Mouse (Mus musculus): ENCODE measurements around the gene Mrpl50. TPM values are rescaled to one million over a fixed set of nuclear protein-coding genes. Genes with fewer than 3 reads are reported as not detected.
"Not testable (repeated sequence)": the region's sequence is repeated elsewhere in the genome, so short reads cannot be mapped to it uniquely, and the experiment has no call there.

The Mrpl50 gene
- polyA plus RNA-seq, 1 experiment from 2014 or later, result 84.8 TPM

- no peak for ATAC-seq (ENCODE audit: insufficient number of reproducible peaks, insufficient read depth, low FRiP score, low TSS enrichment, low read depth)
- no peaks in the 10 kb centered on the region for H3K9me3 ChIP-seq
- H3K4me1 ChIP-seq, result no peaks in the 10 kb centered on the region
- no peak overlapping the region for H3K27ac ChIP-seq
- no peaks in the 10 kb centered on the region for H3K27me3 ChIP-seq
- no peak overlapping the region for H3K4me2 ChIP-seq
- 72% methylated on average over 6 of the region's 6 CpGs for WGBS
- no peak overlapping the region for H3K4me3 ChIP-seq
- no peak overlapping the region for H3K9ac ChIP-seq
- no peaks in the 10 kb centered on the region for H3K36me3 ChIP-seq
Observed at GRCm38 (mm10) chr4:49539665-49540064, 18.8 kb upstream of the Mrpl50 start.

- ATAC-seq (ENCODE audit: insufficient number of reproducible peaks, insufficient read depth, low FRiP score, low TSS enrichment, low read depth), result no peak
- peaks cover 12% of the 10 kb centered on the region for H3K36me3 ChIP-seq
- whole genome bisulfite sequencing, result 92% methylated on average over 4 of the region's 4 CpGs
- no peaks in the 10 kb centered on the region for H3K9me3 ChIP-seq
- H3K4me3 ChIP-seq, result no peak overlapping the region
- no peaks in the 10 kb centered on the region for H3K27me3 ChIP-seq
- no peak overlapping the region for H3K4me2 ChIP-seq
- H3K9ac ChIP-seq, result no peak overlapping the region
- H3K4me1 ChIP-seq, result no peaks in the 10 kb centered on the region
- H3K27ac ChIP-seq, result no peak overlapping the region
Observed at GRCm38 (mm10) chr4:49536671-49537070, 15.8 kb upstream of the Mrpl50 start.

- 86% methylated on average over 4 of the region's 4 CpGs for WGBS
- H3K9me3 ChIP-seq, result peaks cover 2% of the 10 kb centered on the region
- peaks cover 17% of the 10 kb centered on the region for H3K36me3 ChIP-seq
- H3K4me1 ChIP-seq, result no peaks in the 10 kb centered on the region
- H3K9ac ChIP-seq, result no peak overlapping the region
- no peak overlapping the region for H3K27ac ChIP-seq
- no peak overlapping the region for H3K4me3 ChIP-seq
- no peak for ATAC-seq (ENCODE audit: insufficient number of reproducible peaks, insufficient read depth, low FRiP score, low TSS enrichment, low read depth)
- no peaks in the 10 kb centered on the region for H3K27me3 ChIP-seq
- H3K4me2 ChIP-seq, result no peak overlapping the region
Observed at GRCm38 (mm10) chr4:49535675-49536294, 14.9 kb upstream of the Mrpl50 start.

GRCm38 (mm10) chr4:49535036-49535435 is 14.1 kb upstream of the Mrpl50 start:
- no peak overlapping the region for H3K27ac ChIP-seq
- H3K27me3 ChIP-seq, result no peaks in the 10 kb centered on the region
- peaks cover 24% of the 10 kb centered on the region for H3K36me3 ChIP-seq
- no peak for ATAC-seq (ENCODE audit: insufficient number of reproducible peaks, insufficient read depth, low FRiP score, low TSS enrichment, low read depth)
- no peak overlapping the region for H3K9ac ChIP-seq
- WGBS, result 84% methylated on average over 3 of the region's 3 CpGs
- no peak overlapping the region for H3K4me3 ChIP-seq
- H3K9me3 ChIP-seq, result peaks cover 8% of the 10 kb centered on the region
- no peaks in the 10 kb centered on the region for H3K4me1 ChIP-seq
- no peak overlapping the region for H3K4me2 ChIP-seq

GRCm38 (mm10) chr4:49522576-49522975 is 1.7 kb upstream of the Mrpl50 start:
- Histone ChIP-seq H3K4me3 (no peak overlapping the region), H3K27me3 (no peaks in the 10 kb centered on the region), H3K27ac (no peak overlapping the region), H3K4me2 (peak overlapping the region; percentile 59; the same call in 1 of the 2 replicates), H3K9me3 (no peaks in the 10 kb centered on the region), H3K4me1 (peaks cover 15% of the 10 kb centered on the region), H3K9ac (no peak overlapping the region), H3K36me3 (peaks cover 47% of the 10 kb centered on the region)
- no peak for ATAC-seq (ENCODE audit: insufficient number of reproducible peaks, insufficient read depth, low FRiP score, low TSS enrichment, low read depth)
- WGBS, result 86% methylated on average over 9 of the region's 9 CpGs

GRCm38 (mm10) chr4:49521346-49521745 is 453 bp upstream of the Mrpl50 start:
- H3K9ac ChIP-seq, result peak overlapping the region; percentile 82
- WGBS, result under 1% methylated on average over 17 of the region's 17 CpGs
- H3K27me3 ChIP-seq, result no peaks in the 10 kb centered on the region
- peak; percentile 22; the same call in 1 of the 2 replicates for ATAC-seq (ENCODE audit: insufficient number of reproducible peaks, insufficient read depth, low FRiP score, low TSS enrichment, low read depth)
- H3K4me3 ChIP-seq, result peak overlapping the region; percentile 73
- no peaks in the 10 kb centered on the region for H3K9me3 ChIP-seq
- H3K36me3 ChIP-seq, result peaks cover 46% of the 10 kb centered on the region
- peaks cover 15% of the 10 kb centered on the region for H3K4me1 ChIP-seq
- H3K4me2 ChIP-seq, result peak overlapping the region; percentile 59
- H3K27ac ChIP-seq, result no peak overlapping the region

- H3K4me2 ChIP-seq, result peak overlapping the region; percentile 65
- H3K4me3 ChIP-seq, result 0 out of 2 replicates have a peak overlapping the region, but pooled peaks have one; percentile 11
- WGBS, result 71% methylated on average over 5 of the region's 5 CpGs
- no peaks in the 10 kb centered on the region for H3K27me3 ChIP-seq
- no peak overlapping the region for H3K9ac ChIP-seq
- H3K9me3 ChIP-seq, result no peaks in the 10 kb centered on the region
- peaks cover 35% of the 10 kb centered on the region for H3K36me3 ChIP-seq
- peaks cover 15% of the 10 kb centered on the region for H3K4me1 ChIP-seq
- no peak overlapping the region for H3K27ac ChIP-seq
- ATAC-seq (ENCODE audit: insufficient number of reproducible peaks, insufficient read depth, low FRiP score, low TSS enrichment, low read depth), result no peak
Observed at GRCm38 (mm10) chr4:49519476-49519875, 1.4 kb downstream of the Mrpl50 start.

GRCm38 (mm10) chr4:49514441-49514840 is 6.5 kb downstream of the Mrpl50 start:
- Histone ChIP-seq H3K9ac (no peak overlapping the region), H3K4me1 (peaks cover 2% of the 10 kb centered on the region; the same call in 1 of the 2 replicates), H3K27ac (no peak overlapping the region), H3K36me3 (peaks cover 40% of the 10 kb centered on the region), H3K4me3 (no peak overlapping the region), H3K9me3 (no peaks in the 10 kb centered on the region), H3K27me3 (no peaks in the 10 kb centered on the region), H3K4me2 (no peak overlapping the region)
- WGBS, result 93% methylated on average over 6 of the region's 6 CpGs
- no peak for ATAC-seq (ENCODE audit: insufficient number of reproducible peaks, insufficient read depth, low FRiP score, low TSS enrichment, low read depth)

- WGBS, result 31% methylated on average over 4 of the region's 4 CpGs
- H3K27me3 ChIP-seq, result no peaks in the 10 kb centered on the region
Observed at GRCm38 (mm10) chr4:49512636-49513035, 8.3 kb downstream of the Mrpl50 start.

GRCm38 (mm10) chr4:49510236-49510835 is 10.6 kb downstream of the Mrpl50 start:
- not testable (repeated sequence) for H3K27ac ChIP-seq; H3K9me3 ChIP-seq; H3K4me3 ChIP-seq; H3K27me3 ChIP-seq; H3K9ac ChIP-seq; H3K4me2 ChIP-seq; H3K4me1 ChIP-seq; ATAC-seq (ENCODE audit: insufficient number of reproducible peaks, insufficient read depth, low FRiP score, low TSS enrichment, low read depth)
- H3K36me3 ChIP-seq, result peaks cover 26% of the 10 kb centered on the region
- 96% methylated on average over 1 of the region's 1 CpGs for WGBS

More at GRCm38 (mm10) chr4:49512636-49513035, 8.3 kb downstream of the Mrpl50 start:
- Histone ChIP-seq H3K4me1 (no peaks in the 10 kb centered on the region), H3K36me3 (peaks cover 32% of the 10 kb centered on the region), H3K27ac (no peak overlapping the region), H3K4me3 (no peak overlapping the region), H3K9me3 (no peaks in the 10 kb centered on the region), H3K9ac (no peak overlapping the region), H3K4me2 (no peak overlapping the region)
- no peak for ATAC-seq (ENCODE audit: insufficient number of reproducible peaks, insufficient read depth, low FRiP score, low TSS enrichment, low read depth)

- Histone ChIP-seq H3K36me3 (peaks cover 21% of the 10 kb centered on the region), H3K27ac (no peak overlapping the region), H3K27me3 (no peaks in the 10 kb centered on the region), H3K4me3 (no peak overlapping the region), H3K4me1 (no peaks in the 10 kb centered on the region), H3K9ac (no peak overlapping the region), H3K9me3 (no peaks in the 10 kb centered on the region), H3K4me2 (no peak overlapping the region)
- no peak for ATAC-seq (ENCODE audit: insufficient number of reproducible peaks, insufficient read depth, low FRiP score, low TSS enrichment, low read depth)
- WGBS, result 91% methylated on average over 2 of the region's 2 CpGs
Observed at GRCm38 (mm10) chr4:49509183-49509582, 11.7 kb downstream of the Mrpl50 start.

GRCm38 (mm10) chr4:49506386-49506785 is 14.5 kb downstream of the Mrpl50 start, which contains the start of gene Baat:
Gene Baat, minus strand, starts transcription at chr4:49506557.
- H3K9me3 ChIP-seq, result no peaks in the 10 kb centered on the region
- no peaks in the 10 kb centered on the region for H3K36me3 ChIP-seq
- H3K4me1 ChIP-seq, result no peaks in the 10 kb centered on the region
- H3K27me3 ChIP-seq, result no peaks in the 10 kb centered on the region
- no peak within 1 kb of the TSS for H3K27ac ChIP-seq
- no peak within 1 kb of the TSS for H3K4me2 ChIP-seq
- H3K4me3 ChIP-seq, result no peak within 1 kb of the TSS
- ATAC-seq (ENCODE audit: insufficient number of reproducible peaks, insufficient read depth, low FRiP score, low TSS enrichment, low read depth), result no peak
- WGBS, result 70% methylated on average over 3 of the region's 3 CpGs
- H3K9ac ChIP-seq, result no peak within 1 kb of the TSS
